Mouse (Mus musculus) embryonic facial prominence, embryonic 14.5 days (tissue): ENCODE data around the gene Hamp2. TPM values are rescaled to one million over a fixed set of nuclear protein-coding genes. Genes with fewer than 3 reads are reported as not detected.
A peak's percentile ranks its signal among the peaks of the same experiment; 100 is the strongest.
"Not testable (repeated sequence)": the region's sequence is repeated elsewhere in the genome, so short reads cannot be mapped to it uniquely, and the experiment has no call there.

Experiments used
- ATAC-seq: fragments of 200-750 bp; cut with Nextera tagmentation; 2 replicates; pipeline ENCODE4 v1.8.0; 2017; ENCODE audit warnings: low read depth, moderate number of reproducible peaks, moderate TSS enrichment
- DNase-seq: peaks from one replicate; pipeline ENCODE4 v3.0.0-alpha.2; 2015; ENCODE audit warnings: low spot score
- H3K27ac ChIP-seq: fragments of 300-500 bp; sonication (generic); replicated peaks from 2 replicates; pipeline ENCODE4 v1.5.1; 2014; ENCODE audit warnings: low read depth, mild to moderate bottlenecking, low read length, moderate library complexity
- H3K27me3 ChIP-seq: fragments of 300-500 bp; sonication (generic); replicated peaks from 2 replicates; pipeline ENCODE4 v1.6.1; 2014; ENCODE audit warnings: low read length; ENCODE audit not compliant: control insufficient read depth, insufficient read depth
- H3K36me3 ChIP-seq: fragments of 300-500 bp; sonication (generic); 2 replicates; pipeline ENCODE4 v1.6.1; 2014; ENCODE audit warnings: low read length, mixed read lengths; ENCODE audit not compliant: control insufficient read depth, insufficient read depth
- H3K4me1 ChIP-seq: fragments of 300-500 bp; sonication (generic); 2 replicates; pipeline ENCODE4 v1.6.1; 2014; ENCODE audit warnings: antibody characterized with exemption, low read length; ENCODE audit not compliant: control insufficient read depth, insufficient read depth
- H3K4me2 ChIP-seq: fragments of 300-500 bp; sonication (generic); 2 replicates; pipeline ENCODE4 v1.6.1; 2014; ENCODE audit warnings: low read depth, mild to moderate bottlenecking, low read length, moderate library complexity, mixed read lengths
- H3K4me3 ChIP-seq: fragments of 300-500 bp; sonication (generic); 2 replicates; pipeline ENCODE4 v1.5.1; 2014; ENCODE audit warnings: low read depth, mild to moderate bottlenecking, low read length
- H3K9ac ChIP-seq: fragments of 300-500 bp; sonication (generic); 2 replicates; pipeline ENCODE4 v1.6.1; 2014; ENCODE audit warnings: low read depth, mild to moderate bottlenecking, low read length, moderate library complexity, mixed read lengths
- H3K9me3 ChIP-seq: fragments of 300-500 bp; sonication (generic); 2 replicates; pipeline ENCODE4 v1.6.1; 2016; ENCODE audit warnings: low read length; ENCODE audit not compliant: control insufficient read depth
- WGBS: fragments of 180-500 bp; shearing (Covaris S2); extraction: QIAGEN DNeasy Blood & Tissue Kit; methylation state at CpG from one replicate; pipeline ENCODE4 v1.1.7; 2014; 5-methylcytosine and 5-hydroxymethylcytosine counted together
- polyA plus RNA-seq: library from polyadenylated mRNA; unstranded; fragments of >200 nt; fragmentation: Nextera tagmentation; extraction: Ambion mirVana; gene quantifications from 2 replicates; pipeline ENCODE4 v1.2.1, GENCODE M21; 2014

Hamp2 gene
- polyA plus RNA-seq, 1 experiment from 2014 or later = not detected

DNA sequence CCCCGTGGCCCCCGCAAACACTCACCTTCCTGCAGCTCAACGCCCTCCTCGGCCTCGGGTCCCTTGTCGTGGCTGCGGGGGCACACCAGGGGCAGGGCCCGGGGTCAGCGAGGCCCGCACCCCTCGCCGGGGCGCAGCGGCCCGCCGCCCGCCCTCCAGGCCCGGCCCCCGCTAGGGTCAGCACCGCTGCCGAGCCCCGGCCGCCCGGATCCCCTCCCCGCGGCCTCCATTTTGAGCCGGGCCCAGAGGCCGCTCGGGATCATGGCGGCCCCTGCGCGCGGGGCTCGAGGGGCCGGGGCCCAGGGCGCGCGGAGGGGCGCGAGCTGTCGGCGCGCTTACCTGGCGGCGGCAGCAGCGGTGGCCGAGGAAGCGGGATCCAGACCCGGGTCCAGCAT, 31.9 kb upstream of the Hamp2 start:
- H3K4me2 ChIP-seq = peak overlapping the region; percentile 79
- peak overlapping the region; percentile 96 for H3K4me3 ChIP-seq
- WGBS = 0% methylated on average over 11 of the region's 49 CpGs
- peak overlapping the region; percentile 99 for H3K27ac ChIP-seq
- DNase-seq (no peak), ATAC-seq (peak; percentile 47)
- no peaks in the 10 kb centered on the region for H3K27me3 ChIP-seq
- H3K36me3 ChIP-seq = peaks cover 55% of the 10 kb centered on the region
- H3K9me3 ChIP-seq = no peaks in the 10 kb centered on the region
- H3K9ac ChIP-seq = peak overlapping the region; percentile 99
- H3K4me1 ChIP-seq = peaks cover 12% of the 10 kb centered on the region

DNA sequence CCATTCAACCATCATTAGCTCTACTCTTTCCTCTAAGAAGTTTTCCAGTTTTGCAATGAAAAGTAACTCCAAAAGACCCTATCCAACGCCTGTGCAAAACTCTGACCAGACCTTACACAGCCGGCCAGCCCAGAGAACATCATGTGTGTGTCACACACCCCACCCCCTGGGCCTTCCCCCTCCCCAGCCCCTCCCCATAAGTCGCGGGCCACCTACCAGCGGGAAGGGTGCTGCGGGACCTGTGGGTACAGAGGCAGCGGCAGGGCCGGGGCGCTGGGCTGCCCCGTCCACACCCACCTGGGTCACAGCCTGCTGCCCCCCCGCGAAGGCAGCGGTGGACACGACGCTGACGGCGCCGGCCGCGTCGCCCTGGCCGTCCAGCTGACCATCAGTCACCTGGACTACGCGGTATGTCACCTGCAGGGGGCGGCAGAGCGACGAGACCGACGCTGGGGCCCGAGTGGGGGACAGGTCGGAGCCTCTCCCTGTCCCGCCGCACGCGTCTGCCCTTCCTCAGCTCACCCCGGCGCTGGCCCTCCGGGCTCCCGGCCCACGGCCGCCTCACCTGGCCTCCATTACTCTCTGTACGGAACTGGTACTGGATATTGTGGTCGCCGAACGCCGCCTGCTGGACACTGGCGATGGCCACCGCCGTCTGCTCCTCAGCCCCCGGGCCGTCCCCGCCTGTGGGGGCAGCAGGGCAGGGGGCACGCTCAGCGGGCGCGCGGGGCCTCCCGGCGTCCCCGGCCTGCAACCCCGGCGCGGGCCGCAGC, 31.3 kb upstream of the Hamp2 start:
- Histone ChIP-seq H3K9ac (peak overlapping the region; percentile 99), H3K4me3 (peak overlapping the region; percentile 96), H3K9me3 (no peaks in the 10 kb centered on the region), H3K27me3 (no peaks in the 10 kb centered on the region), H3K27ac (peak overlapping the region; percentile 99), H3K36me3 (peaks cover 60% of the 10 kb centered on the region), H3K4me2 (peak overlapping the region; percentile 79), H3K4me1 (peaks cover 12% of the 10 kb centered on the region)
- DNase-seq = peak; percentile 90
- ATAC-seq = peak; percentile 80
- under 1% methylated on average over 17 of the region's 64 CpGs for WGBS

GRCm38 (mm10) chr7:30954971-30955520, 30.6 kb upstream of the Hamp2 start:
- Histone ChIP-seq H3K9me3 (no peaks in the 10 kb centered on the region), H3K4me2 (peak overlapping the region; percentile 79), H3K4me3 (peak overlapping the region; percentile 96), H3K9ac (peak overlapping the region; percentile 99), H3K4me1 (peaks cover 12% of the 10 kb centered on the region), H3K36me3 (peaks cover 66% of the 10 kb centered on the region), H3K27me3 (no peaks in the 10 kb centered on the region), H3K27ac (no peak overlapping the region)
- no peak for ATAC-seq
- no peak for DNase-seq
- 84% methylated on average over 12 of the region's 12 CpGs for WGBS

GRCm38 (mm10) chr7:30954036-30954435, 29.6 kb upstream of the Hamp2 start:
- Histone ChIP-seq H3K27ac (no peak overlapping the region), H3K4me2 (no peak overlapping the region), H3K4me3 (no peak overlapping the region), H3K27me3 (no peaks in the 10 kb centered on the region), H3K9ac (no peak overlapping the region), H3K4me1 (peaks cover 12% of the 10 kb centered on the region), H3K9me3 (no peaks in the 10 kb centered on the region), H3K36me3 (peaks cover 74% of the 10 kb centered on the region)
- DNase-seq = no peak
- WGBS = 86% methylated on average over 3 of the region's 3 CpGs
- ATAC-seq = no peak

DNA sequence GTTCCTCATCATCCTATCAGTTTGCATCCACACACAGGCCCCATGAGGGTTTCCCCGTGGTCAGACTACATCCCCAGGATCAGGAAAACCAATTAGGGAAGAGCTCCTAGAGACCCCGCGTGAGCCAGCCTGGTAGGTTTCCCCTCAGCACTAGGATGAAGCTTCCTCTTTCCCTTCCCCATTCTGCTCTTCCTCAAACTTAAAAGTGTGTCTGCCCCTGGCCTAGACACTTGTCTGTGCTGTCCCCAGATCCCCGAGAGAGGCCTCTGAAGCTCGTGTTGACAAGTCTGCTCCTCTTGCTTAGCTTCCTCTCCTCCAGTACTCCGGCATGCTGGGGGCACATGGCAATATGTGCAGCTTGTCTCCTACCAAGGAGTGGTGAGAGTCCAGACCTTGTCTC, 29.0 kb upstream of the Hamp2 start:
- Histone ChIP-seq H3K27ac (no peak overlapping the region), H3K4me1 (peaks cover 10% of the 10 kb centered on the region), H3K4me2 (no peak overlapping the region), H3K27me3 (no peaks in the 10 kb centered on the region), H3K4me3 (no peak overlapping the region), H3K9me3 (no peaks in the 10 kb centered on the region), H3K9ac (no peak overlapping the region), H3K36me3 (peaks cover 71% of the 10 kb centered on the region)
- DNase-seq = no peak
- 78% methylated on average over 6 of the region's 6 CpGs for WGBS
- ATAC-seq = no peak

GRCm38 (mm10) chr7:30952441-30953265, 28.2 kb upstream of the Hamp2 start:
- no peaks in the 10 kb centered on the region for H3K9me3 ChIP-seq
- no peak overlapping the region for H3K9ac ChIP-seq
- H3K4me1 ChIP-seq = peaks cover 4% of the 10 kb centered on the region; the same call in 1 of the 2 replicates
- no peak overlapping the region for H3K4me3 ChIP-seq
- DNase-seq (no peak), ATAC-seq (no peak)
- H3K36me3 ChIP-seq = peaks cover 67% of the 10 kb centered on the region
- no peaks in the 10 kb centered on the region for H3K27me3 ChIP-seq
- WGBS = 94% methylated on average over 16 of the region's 16 CpGs
- no peak overlapping the region for H3K27ac ChIP-seq
- H3K4me2 ChIP-seq = no peak overlapping the region

- H3K4me3 ChIP-seq, H3K9me3 ChIP-seq, H3K4me2 ChIP-seq, ATAC-seq, H3K27ac ChIP-seq, H3K4me1 ChIP-seq, H3K9ac ChIP-seq, DNase-seq, H3K27me3 ChIP-seq: not testable (repeated sequence)
- H3K36me3 ChIP-seq = peaks cover 77% of the 10 kb centered on the region
- 83% methylated on average over 3 of the region's 3 CpGs for WGBS
Observed at GRCm38 (mm10) chr7:30949902-30950301, 25.4 kb upstream of the Hamp2 start.

GRCm38 (mm10) chr7:30945876-30946275, 21.4 kb upstream of the Hamp2 start:
- Histone ChIP-seq H3K9me3 (no peaks in the 10 kb centered on the region), H3K27me3 (no peaks in the 10 kb centered on the region), H3K9ac (no peak overlapping the region), H3K4me1 (no peaks in the 10 kb centered on the region), H3K36me3 (peaks cover 38% of the 10 kb centered on the region), H3K27ac (no peak overlapping the region), H3K4me2 (no peak overlapping the region), H3K4me3 (no peak overlapping the region)
- no peak for ATAC-seq
- WGBS = 94% methylated on average over 7 of the region's 7 CpGs
- DNase-seq = no peak
